Mouse (Mus musculus) forebrain, embryonic 14.5 days (tissue): ENCODE results near the gene Pla2g4b. TPM values are rescaled to one million over a fixed set of nuclear protein-coding genes. Genes with fewer than 3 reads are reported as not detected.

Source experiments
- ATAC-seq: fragments of 200-750 bp; cut with Nextera tagmentation; 2 replicates; pipeline ENCODE4 v1.8.0; 2017; ENCODE audit warnings: mild to moderate bottlenecking, moderate library complexity
- DNase-seq: peaks from one replicate; pipeline ENCODE4 v3.0.0-alpha.2; 2015; ENCODE audit warnings: low spot score
- H3K27ac ChIP-seq: fragments of 300-500 bp; sonication (generic); 2 replicates; pipeline ENCODE4 v1.5.1; 2014; ENCODE audit warnings: low read depth, mild to moderate bottlenecking, control low read depth, low read length, moderate library complexity
- H3K27me3 ChIP-seq: fragments of 300-500 bp; sonication (generic); replicated peaks from 2 replicates; pipeline ENCODE4 v1.6.1; 2014; ENCODE audit warnings: low read length, control low read depth, mixed read lengths; ENCODE audit not compliant: control insufficient read depth, insufficient read depth
- H3K36me3 ChIP-seq: fragments of 300-500 bp; sonication (generic); 2 replicates; pipeline ENCODE4 v1.6.1; 2014; ENCODE audit warnings: low read length, control low read depth; ENCODE audit not compliant: control insufficient read depth, insufficient read depth
- H3K4me1 ChIP-seq: fragments of 300-500 bp; sonication (generic); 2 replicates; pipeline ENCODE4 v1.6.1; 2014; ENCODE audit warnings: antibody characterized with exemption, low read length, control low read depth; ENCODE audit not compliant: control insufficient read depth, insufficient read depth
- H3K4me2 ChIP-seq: fragments of 300-500 bp; sonication (generic); 2 replicates; pipeline ENCODE4 v1.6.1; 2014; ENCODE audit warnings: mild to moderate bottlenecking, control low read depth, low read length
- H3K4me3 ChIP-seq: fragments of 300-500 bp; sonication (generic); 2 replicates; pipeline ENCODE4 v1.5.1; 2014; ENCODE audit warnings: low read depth, low read length, control low read depth
- H3K9ac ChIP-seq: fragments of 300-500 bp; sonication (generic); 2 replicates; pipeline ENCODE4 v1.6.1; 2014; ENCODE audit warnings: mild to moderate bottlenecking, low read length, control low read depth, moderate library complexity
- H3K9me3 ChIP-seq: fragments of 300-500 bp; sonication (generic); replicated peaks from 2 replicates; pipeline ENCODE4 v1.6.1; 2016; ENCODE audit warnings: low read length, control low read depth, mixed read lengths; ENCODE audit not compliant: control insufficient read depth
- WGBS: fragments of 180-500 bp; shearing (Covaris S2); extraction: QIAGEN DNeasy Blood & Tissue Kit; methylation state at CpG from one replicate; pipeline ENCODE4 v1.1.7; 2014; 5-methylcytosine and 5-hydroxymethylcytosine counted together
- polyA plus RNA-seq: library from polyadenylated mRNA; unstranded; fragments of >200 nt; fragmentation: Nextera tagmentation; extraction: Ambion mirVana; gene quantifications from 2 replicates; pipeline ENCODE4 v1.2.1, GENCODE M21; 2014

Pla2g4b gene
- polyA plus RNA-seq, 1 experiment from 2014 or later = 1.5 TPM

DNA sequence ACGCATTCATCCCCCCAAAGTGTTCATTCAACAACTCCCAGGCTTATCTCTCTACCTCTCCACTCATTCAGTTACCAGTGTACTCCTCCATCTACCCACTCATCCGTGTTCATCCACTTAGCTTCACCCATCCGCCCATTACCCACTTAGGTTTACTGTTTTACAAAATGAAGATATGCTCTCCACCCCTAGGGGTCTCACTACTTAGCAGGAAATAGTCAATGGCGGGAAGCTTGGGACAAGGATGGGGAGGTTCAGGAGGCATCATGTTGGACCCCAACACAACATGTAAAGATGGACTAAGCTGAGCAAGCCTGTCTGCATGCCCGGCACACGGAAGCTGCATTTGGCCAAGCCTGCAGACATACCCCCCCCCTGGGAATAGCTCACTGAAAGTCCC, 31.4 kb downstream of the Pla2g4b start:
- Histone ChIP-seq H3K27ac (no peak overlapping the region), H3K27me3 (no peaks in the 10 kb centered on the region), H3K9me3 (no peaks in the 10 kb centered on the region), H3K4me1 (no peaks in the 10 kb centered on the region), H3K4me2 (no peak overlapping the region), H3K9ac (no peak overlapping the region), H3K36me3 (no peaks in the 10 kb centered on the region), H3K4me3 (no peak overlapping the region)
- ATAC-seq (no peak), DNase-seq (no peak)
- WGBS = 82% methylated on average over 6 of the region's 6 CpGs

DNA sequence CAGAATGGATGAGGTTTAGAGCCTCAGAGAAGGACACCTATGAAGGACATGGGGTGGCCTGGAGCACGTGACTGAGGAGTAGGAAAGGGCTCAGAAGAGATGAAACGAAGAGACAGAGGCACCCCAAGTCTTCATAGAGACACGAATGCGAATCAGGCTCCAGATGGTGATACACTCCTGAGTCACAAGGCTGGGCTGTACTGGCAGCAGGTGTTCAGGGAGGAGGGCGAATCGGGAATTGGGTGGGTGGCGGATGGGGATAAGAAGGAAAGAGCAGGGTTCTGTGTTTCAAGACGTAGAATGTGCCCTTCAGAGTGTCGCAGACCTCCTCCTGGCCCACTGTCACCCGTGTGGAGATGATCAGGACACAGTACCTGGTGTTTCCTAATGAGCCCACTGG, 32.0 kb downstream of the Pla2g4b start:
- no peak overlapping the region for H3K9ac ChIP-seq
- 90% methylated on average over 10 of the region's 10 CpGs for WGBS
- no peaks in the 10 kb centered on the region for H3K36me3 ChIP-seq
- DNase-seq (no peak), ATAC-seq (no peak)
- H3K4me3 ChIP-seq = no peak overlapping the region
- no peaks in the 10 kb centered on the region for H3K27me3 ChIP-seq
- H3K4me2 ChIP-seq = no peak overlapping the region
- no peak overlapping the region for H3K27ac ChIP-seq
- H3K4me1 ChIP-seq = no peaks in the 10 kb centered on the region
- no peaks in the 10 kb centered on the region for H3K9me3 ChIP-seq

DNA sequence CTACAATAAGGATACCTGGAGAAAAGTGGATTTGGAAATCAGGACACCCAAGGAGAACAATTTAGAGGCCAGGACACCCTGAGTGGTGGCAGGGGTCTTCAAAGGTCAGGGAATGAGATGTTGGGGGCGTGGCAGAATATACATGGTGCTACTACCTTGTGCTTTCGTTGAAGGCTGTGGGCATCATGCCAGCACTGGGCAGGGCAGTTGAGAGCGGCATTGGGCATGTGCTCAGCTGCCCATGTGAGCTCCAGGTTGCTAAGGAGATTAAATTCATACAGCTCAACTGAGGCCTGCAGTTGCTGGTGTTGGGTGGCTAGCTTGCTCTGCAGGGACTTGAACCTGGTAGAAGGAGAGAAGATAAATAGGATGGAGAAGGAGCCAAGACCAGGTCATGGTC, 33.0 kb downstream of the Pla2g4b start:
- H3K4me1 ChIP-seq = no peaks in the 10 kb centered on the region
- H3K9ac ChIP-seq = no peak overlapping the region
- H3K27ac ChIP-seq = no peak overlapping the region
- H3K4me2 ChIP-seq = no peak overlapping the region
- H3K9me3 ChIP-seq = no peaks in the 10 kb centered on the region
- no peak for DNase-seq
- no peaks in the 10 kb centered on the region for H3K27me3 ChIP-seq
- WGBS = 82% methylated on average over 3 of the region's 3 CpGs
- no peaks in the 10 kb centered on the region for H3K36me3 ChIP-seq
- H3K4me3 ChIP-seq = no peak overlapping the region
- ATAC-seq = no peak

DNA sequence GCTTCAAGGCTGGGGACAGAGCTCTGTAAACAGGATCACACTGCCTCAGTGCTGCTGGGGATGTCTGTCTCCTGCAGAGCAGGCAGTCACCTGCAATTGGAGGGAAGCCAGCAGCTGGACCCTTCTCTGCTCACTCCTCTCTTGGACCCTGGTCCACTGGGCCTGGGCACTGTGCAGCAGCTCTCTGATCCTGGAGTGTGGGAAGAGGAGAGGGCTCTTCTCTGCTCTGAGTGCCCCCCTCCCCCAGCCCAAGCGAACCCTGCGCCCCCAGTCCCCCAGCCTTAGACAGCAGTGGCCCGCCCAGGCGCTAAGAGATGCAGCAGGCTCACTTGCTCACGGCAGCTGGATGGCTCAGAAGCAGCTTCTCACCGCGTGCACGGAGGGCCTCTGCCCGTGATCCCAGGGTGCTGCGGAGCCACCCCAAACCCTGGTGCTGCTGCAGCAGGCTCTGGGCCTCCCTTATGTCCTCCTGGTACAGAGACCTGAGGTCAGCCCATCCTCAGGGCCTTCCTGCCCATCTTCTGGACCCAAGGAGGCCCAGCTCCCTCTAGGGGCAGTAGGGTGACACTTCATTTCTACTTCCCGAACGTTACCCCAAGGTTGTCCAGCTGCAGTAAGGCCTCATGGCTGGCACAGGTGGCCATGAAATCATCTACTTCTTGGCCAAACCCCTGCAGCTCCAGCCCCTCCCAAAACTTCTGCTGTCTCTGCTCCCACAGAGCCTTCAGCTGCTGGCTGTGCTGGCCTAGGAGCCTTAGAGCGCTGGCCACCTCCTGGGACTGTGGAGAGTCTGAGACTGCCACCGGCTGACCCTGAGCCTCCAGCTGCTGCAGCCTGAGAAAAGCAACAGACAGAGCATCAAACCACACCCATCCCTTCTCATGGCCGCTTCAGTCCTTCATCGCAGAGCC, 35.6 kb downstream of the Pla2g4b start:
- WGBS = 35% methylated on average over 16 of the region's 16 CpGs
- peak; percentile 42 for DNase-seq
- H3K9ac ChIP-seq = no peak overlapping the region

DNA sequence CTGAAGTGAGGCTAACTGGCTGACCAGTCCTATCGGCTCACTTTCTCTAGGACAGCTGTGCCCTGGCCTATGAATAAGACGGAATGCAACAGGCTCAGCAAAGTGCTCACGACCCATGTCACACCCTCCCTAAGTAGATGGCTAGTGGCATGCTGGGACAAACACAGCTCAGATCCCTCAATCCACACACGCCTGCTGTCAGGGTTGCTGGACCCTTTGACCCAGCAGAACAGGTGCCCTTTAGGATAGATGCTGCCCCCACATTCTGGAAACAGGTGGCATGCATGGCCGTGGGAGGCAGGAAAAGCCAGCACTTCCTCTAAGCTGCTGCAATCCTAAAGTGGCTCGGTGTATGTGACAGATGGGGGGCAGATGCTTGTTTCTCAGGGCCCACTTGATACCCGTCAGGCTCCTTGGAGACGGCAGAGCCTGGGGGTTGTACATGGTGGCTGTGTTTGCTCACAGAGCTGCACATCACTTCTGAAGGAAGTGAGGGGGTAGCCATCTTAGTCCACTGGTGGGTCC, 36.3 kb downstream of the Pla2g4b start:
- H3K9ac ChIP-seq = no peak overlapping the region
- peak; percentile 18 for DNase-seq
- WGBS = 75% methylated on average over 8 of the region's 8 CpGs
- H3K4me3 ChIP-seq = no peak overlapping the region
- no peaks in the 10 kb centered on the region for H3K9me3 ChIP-seq
- H3K4me2 ChIP-seq = no peak overlapping the region
- no peaks in the 10 kb centered on the region for H3K27me3 ChIP-seq
- no peak; the same call in 1 of the 2 replicates for ATAC-seq
- no peaks in the 10 kb centered on the region for H3K4me1 ChIP-seq
- H3K36me3 ChIP-seq = no peaks in the 10 kb centered on the region
- no peak overlapping the region for H3K27ac ChIP-seq

More for the DNA sequence above, 35.6 kb downstream of the Pla2g4b start:
- H3K4me2 ChIP-seq = no peak overlapping the region
- H3K27me3 ChIP-seq = no peaks in the 10 kb centered on the region
- no peaks in the 10 kb centered on the region for H3K36me3 ChIP-seq
- no peaks in the 10 kb centered on the region for H3K9me3 ChIP-seq
- no peaks in the 10 kb centered on the region for H3K4me1 ChIP-seq
- no peak overlapping the region for H3K4me3 ChIP-seq
- ATAC-seq = peak; percentile 23; the same call in 1 of the 2 replicates
- H3K27ac ChIP-seq = no peak overlapping the region

DNA sequence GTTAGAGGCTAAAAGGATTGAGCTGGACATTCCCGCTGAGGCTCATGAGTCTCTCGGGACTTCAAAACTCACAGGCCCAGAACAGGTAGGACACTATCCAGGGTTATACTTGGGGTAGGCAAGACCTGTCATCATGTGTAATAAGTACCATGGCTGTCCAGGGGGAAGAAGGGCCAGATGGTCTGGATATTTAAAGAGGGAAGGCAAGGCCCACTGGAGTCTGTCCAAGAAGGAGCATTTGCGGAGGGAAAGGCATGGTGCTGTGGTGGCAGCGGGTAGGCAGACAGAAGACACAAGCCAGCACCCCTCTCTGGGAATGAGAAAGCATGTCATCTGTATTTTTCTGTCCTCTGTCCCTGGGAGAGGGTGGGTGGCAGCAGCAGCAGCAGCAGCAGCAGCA, 40.9 kb downstream of the Pla2g4b start:
- Histone ChIP-seq H3K27ac (no peak overlapping the region), H3K4me3 (no peak overlapping the region), H3K9me3 (no peaks in the 10 kb centered on the region), H3K36me3 (no peaks in the 10 kb centered on the region), H3K27me3 (peaks cover 17% of the 10 kb centered on the region), H3K4me1 (no peaks in the 10 kb centered on the region; the same call in 1 of the 2 replicates), H3K4me2 (no peak overlapping the region), H3K9ac (no peak overlapping the region)
- ATAC-seq = no peak
- WGBS = 89% methylated on average over 4 of the region's 4 CpGs
- no peak for DNase-seq

DNA sequence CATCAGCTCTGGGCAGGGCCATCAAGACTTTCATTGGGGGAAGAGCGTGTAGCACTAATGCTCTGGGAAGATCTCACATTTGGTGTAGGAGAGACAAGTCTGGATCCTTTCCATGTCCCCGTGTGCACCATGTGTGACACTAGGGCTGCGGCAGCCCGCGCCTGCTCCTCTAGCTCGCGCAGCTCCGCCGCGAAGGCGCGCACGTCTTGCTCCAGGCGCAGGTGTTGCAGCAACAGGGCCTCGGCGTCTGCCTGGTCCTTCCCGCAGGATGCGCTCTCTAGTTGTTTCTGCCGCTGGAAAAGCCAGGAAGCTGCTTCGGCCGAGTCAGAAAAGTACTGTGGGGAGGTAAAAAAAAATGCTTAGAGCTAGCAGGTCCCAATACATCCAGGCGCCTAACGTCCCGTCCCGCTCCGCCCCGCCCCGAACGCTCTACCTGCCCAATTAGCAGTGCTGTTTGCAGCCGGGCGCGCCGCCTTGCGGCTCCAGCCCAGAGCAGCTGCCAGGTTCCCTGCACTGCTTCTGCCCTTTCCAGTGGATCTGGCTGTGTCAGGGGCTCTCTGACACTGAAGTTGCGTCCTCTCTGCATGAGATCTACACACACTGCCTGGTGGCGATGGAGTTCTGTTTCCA, 43.0 kb downstream of the Pla2g4b start:
- H3K4me1 ChIP-seq = no peaks in the 10 kb centered on the region; the same call in 1 of the 2 replicates
- H3K4me3 ChIP-seq = peak overlapping the region; percentile 28
- no peaks in the 10 kb centered on the region for H3K36me3 ChIP-seq
- peak overlapping the region; percentile 10; the same call in 1 of the 2 replicates for H3K9ac ChIP-seq
- H3K27me3 ChIP-seq = peaks cover 17% of the 10 kb centered on the region
- DNase-seq (peak; percentile 59), ATAC-seq (peak; percentile 63; the same call in 1 of the 2 replicates)
- no peaks in the 10 kb centered on the region for H3K9me3 ChIP-seq
- H3K27ac ChIP-seq = no peak overlapping the region
- WGBS = 2% methylated on average over 36 of the region's 36 CpGs
- peak overlapping the region; percentile 55 for H3K4me2 ChIP-seq

DNA sequence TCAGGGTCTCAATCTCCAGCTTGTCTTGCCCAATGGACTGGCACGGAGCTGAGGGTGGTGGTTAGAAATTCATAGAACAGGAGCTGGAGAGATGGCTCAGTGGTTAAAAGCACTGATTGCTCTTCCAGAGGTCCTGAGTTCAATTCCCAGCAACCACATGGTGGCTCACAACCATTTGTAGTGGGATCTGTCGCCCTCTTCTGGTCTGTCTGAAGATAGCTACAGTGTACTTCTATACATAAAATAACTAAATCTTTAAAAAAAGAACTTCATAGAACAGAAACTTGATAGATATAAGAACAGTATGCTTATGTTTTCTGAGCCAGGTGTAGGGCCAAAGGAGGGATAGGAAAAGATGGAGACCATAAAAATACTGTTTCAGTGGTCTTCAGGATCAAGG, 49.2 kb downstream of the Pla2g4b start:
- Histone ChIP-seq H3K9me3 (no peaks in the 10 kb centered on the region), H3K4me1 (no peaks in the 10 kb centered on the region), H3K4me3 (no peak overlapping the region), H3K9ac (no peak overlapping the region), H3K27ac (no peak overlapping the region), H3K36me3 (no peaks in the 10 kb centered on the region), H3K4me2 (no peak overlapping the region), H3K27me3 (peaks cover 1% of the 10 kb centered on the region; the same call in 1 of the 2 replicates)
- WGBS = 73% methylated on average over 2 of the region's 2 CpGs
- ATAC-seq = no peak
- no peak for DNase-seq
